Mouse (Mus musculus) cerebellum, adult 2 months (tissue): ENCODE data around the gene Ergic1.

Experiments used
- CTCF ChIP-seq: fragments of 200-500 bp; IDR thresholded peaks from 2 replicates; pipeline ENCODE4 v1.5.1; 2011; ENCODE audit warnings: low read depth, mild to moderate bottlenecking, control low read depth, low read length, moderate library complexity, borderline replicate concordance; ENCODE audit not compliant: insufficient read depth
- POLR2A ChIP-seq: fragments of 200-500 bp; IDR thresholded peaks from 2 replicates; pipeline ENCODE4 v1.6.1; 2011; ENCODE audit warnings: low read length, control low read depth, borderline replicate concordance; ENCODE audit not compliant: insufficient read depth

DNA sequence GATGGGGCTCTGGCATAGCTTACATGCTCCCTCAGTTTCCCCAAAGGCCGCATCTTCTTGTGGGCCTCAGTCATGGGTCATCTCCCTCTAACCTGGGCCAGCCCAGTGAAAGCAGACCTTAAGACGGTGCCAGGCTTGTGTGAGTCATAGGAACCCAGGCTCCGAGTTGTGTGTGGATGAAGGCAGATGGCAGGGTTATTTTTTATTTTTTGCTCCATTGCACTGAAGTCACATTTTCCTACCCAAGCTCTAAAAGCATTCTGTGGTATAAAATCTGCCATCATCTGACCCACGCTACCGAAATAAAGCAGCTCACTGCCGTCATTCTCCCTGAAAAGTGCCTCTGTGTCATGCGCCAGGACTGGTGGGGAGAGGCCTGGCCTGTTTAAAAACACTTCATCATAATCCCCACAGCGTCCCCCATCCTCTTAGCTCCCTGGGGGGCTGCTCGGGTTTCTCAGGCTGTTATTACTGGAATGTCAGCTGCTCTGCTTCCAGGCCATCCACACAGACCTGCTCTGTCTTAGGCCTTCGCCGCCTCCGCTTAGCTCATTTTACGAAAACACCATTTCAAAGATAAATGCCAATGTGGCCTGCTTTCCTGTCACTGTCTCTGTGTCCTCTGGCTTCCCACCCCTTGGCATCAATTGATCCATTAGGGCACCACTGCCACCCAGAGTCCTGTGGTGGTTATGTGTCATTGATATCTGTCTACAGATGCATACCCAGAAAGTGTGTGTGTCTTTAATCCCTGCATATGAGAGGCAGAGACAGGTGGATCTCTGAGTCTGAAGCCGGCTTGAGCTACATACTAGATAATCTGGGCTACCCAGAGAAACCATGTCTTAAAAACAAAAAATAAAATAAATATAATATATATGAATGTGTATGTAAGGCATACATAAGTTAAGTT lies 89.4 kb downstream of the Ergic1 start:
- TF ChIP-seq CTCF (peak; percentile 41; the same call in 1 of the 2 replicates), POLR2A (no peak)
